Mouse (Mus musculus): ENCODE results near the gene Hist1h4h. TPM values are rescaled to one million over a fixed set of nuclear protein-coding genes. Genes with fewer than 3 reads are reported as not detected.

Hist1h4h gene
- polyA plus RNA-seq, 2 experiments = 5.5 to 18.2 TPM

GRCm38 (mm10) chr13:23499943-23500342, 30.9 kb upstream of the Hist1h4h start:
- no peaks in the 10 kb centered on the region for H3K36me3 ChIP-seq (ENCODE audit: control insufficient read depth, insufficient read depth, low read length)
- no peak overlapping the region for H3K4me3 ChIP-seq (replicated peaks; ENCODE audit: low read length)
- TF ChIP-seq POLR2A (IDR thresholded peaks at IDR 0.05; ENCODE audit: borderline replicate concordance, extremely low read depth, insufficient read depth, insufficient read length) = no peak
- WGBS = 20% methylated on average over 7 of the region's 7 CpGs
- no peaks in the 10 kb centered on the region for H3K27me3 ChIP-seq (ENCODE audit: control insufficient read depth, insufficient read depth, low read length)
- no peaks in the 10 kb centered on the region for H3K4me1 ChIP-seq (ENCODE audit: control insufficient read depth, insufficient read depth, low read length)
- no peak overlapping the region for H3K4me2 ChIP-seq (replicated peaks; ENCODE audit: low read depth, low read length, severe bottlenecking)
- no peak for DNase-seq (ENCODE audit: low spot score)
- H3K9ac ChIP-seq (ENCODE audit: low read depth, low read length, severe bottlenecking) = no peak overlapping the region
- no peaks in the 10 kb centered on the region for H3K9me3 ChIP-seq (ENCODE audit: control insufficient read depth, low read length)
- no peak overlapping the region for H3K27ac ChIP-seq (replicated peaks; ENCODE audit: low read depth, low read length)
- ATAC-seq (ENCODE audit: low FRiP score, low read depth) = no peak

DNA sequence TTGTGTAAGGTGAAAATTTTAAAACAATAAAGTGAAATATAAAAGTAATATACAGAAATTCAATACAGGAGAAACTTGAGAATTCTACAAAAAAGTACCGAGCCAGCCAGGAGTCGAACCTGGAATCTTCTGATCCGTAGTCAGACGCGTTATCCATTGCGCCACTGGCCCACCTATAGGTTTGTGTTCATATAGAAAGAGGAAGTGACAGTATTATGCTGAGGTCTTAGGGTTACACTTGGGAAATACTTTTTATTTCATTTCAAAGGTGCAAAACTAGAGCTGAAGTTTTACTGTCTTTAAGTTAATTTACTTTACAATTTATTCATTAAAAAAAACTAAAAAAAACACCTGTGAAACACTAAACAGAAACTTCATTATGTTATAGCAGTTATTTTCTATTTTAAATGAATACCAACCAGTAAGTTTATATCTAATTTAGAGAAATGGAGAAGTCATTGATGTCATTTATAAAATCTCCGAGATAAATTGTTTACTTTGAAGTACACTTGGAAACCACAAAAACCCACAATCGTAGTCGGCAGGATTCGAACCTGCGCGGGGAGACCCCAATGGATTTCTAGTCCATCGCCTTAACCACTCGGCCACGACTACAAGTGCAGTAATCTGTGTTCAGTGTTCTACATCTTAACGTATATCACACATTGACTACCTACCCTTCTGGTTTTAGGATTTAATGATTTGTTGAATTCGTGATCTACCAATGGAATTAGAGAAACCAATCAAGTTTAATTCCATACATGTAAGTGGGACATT, 30.2 kb upstream of the Hist1h4h start:
- no peak for TF ChIP-seq POLR2A (IDR thresholded peaks at IDR 0.05; ENCODE audit: borderline replicate concordance, extremely low read depth, insufficient read depth, insufficient read length)
- H3K9ac ChIP-seq (ENCODE audit: low read depth, low read length, severe bottlenecking) = no peak overlapping the region

DNA sequence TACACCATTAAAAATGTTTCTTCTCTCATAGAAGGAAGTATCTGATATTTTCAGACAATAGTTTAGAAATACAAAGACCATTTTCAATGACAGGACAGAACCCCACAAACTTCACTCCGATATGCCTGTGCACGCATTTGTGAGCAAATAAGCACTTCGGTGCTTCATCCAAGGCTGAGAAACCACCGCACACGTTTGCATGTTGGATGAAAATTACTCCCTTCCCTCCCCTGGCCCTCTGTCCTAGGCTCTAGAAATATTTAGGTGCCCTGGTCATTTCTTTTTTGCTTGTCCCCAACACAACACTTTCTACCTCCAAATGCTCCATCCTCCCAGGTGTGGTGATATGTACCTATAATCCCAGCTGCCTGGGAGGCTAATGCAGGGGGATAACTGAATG, 29.3 kb upstream of the Hist1h4h start:
- Histone ChIP-seq H3K9me3 (ENCODE audit: control insufficient read depth, low read length) (no peaks in the 10 kb centered on the region), H3K4me1 (ENCODE audit: control insufficient read depth, insufficient read depth, low read length) (0 out of 2 replicates have a peak, but pooled peaks cover 6% of the 10 kb centered on the region), H3K4me3 (replicated peaks; ENCODE audit: low read length) (no peak overlapping the region), H3K4me2 (replicated peaks; ENCODE audit: low read depth, low read length, severe bottlenecking) (0 out of 2 replicates have a peak overlapping the region, but pooled peaks have one; percentile 6), H3K27me3 (ENCODE audit: control insufficient read depth, insufficient read depth, low read length) (no peaks in the 10 kb centered on the region), H3K9ac (ENCODE audit: low read depth, low read length, severe bottlenecking) (no peak overlapping the region), H3K27ac (replicated peaks; ENCODE audit: low read depth, low read length) (no peak overlapping the region), H3K36me3 (ENCODE audit: control insufficient read depth, insufficient read depth, low read length) (no peaks in the 10 kb centered on the region)
- no peak for ATAC-seq (ENCODE audit: low FRiP score, low read depth)
- no peak for TF ChIP-seq POLR2A (IDR thresholded peaks at IDR 0.05; ENCODE audit: borderline replicate concordance, extremely low read depth, insufficient read depth, insufficient read length)
- DNase-seq (ENCODE audit: low spot score) = no peak
- WGBS = 18% methylated on average over 5 of the region's 5 CpGs

More for the DNA sequence above, 30.2 kb upstream of the Hist1h4h start:
- Histone ChIP-seq H3K4me3 (replicated peaks; ENCODE audit: low read length) (no peak overlapping the region), H3K4me1 (ENCODE audit: control insufficient read depth, insufficient read depth, low read length) (0 out of 2 replicates have a peak, but pooled peaks cover 4% of the 10 kb centered on the region), H3K36me3 (ENCODE audit: control insufficient read depth, insufficient read depth, low read length) (no peaks in the 10 kb centered on the region), H3K4me2 (replicated peaks; ENCODE audit: low read depth, low read length, severe bottlenecking) (no peak overlapping the region; the same call in 1 of the 2 replicates), H3K9me3 (ENCODE audit: control insufficient read depth, low read length) (no peaks in the 10 kb centered on the region), H3K27ac (replicated peaks; ENCODE audit: low read depth, low read length) (no peak overlapping the region), H3K27me3 (ENCODE audit: control insufficient read depth, insufficient read depth, low read length) (no peaks in the 10 kb centered on the region)
- 4% methylated on average over 17 of the region's 17 CpGs for WGBS
- ATAC-seq (ENCODE audit: low FRiP score, low read depth) (peak; percentile 84), DNase-seq (ENCODE audit: low spot score) (peak; percentile 86)

DNA sequence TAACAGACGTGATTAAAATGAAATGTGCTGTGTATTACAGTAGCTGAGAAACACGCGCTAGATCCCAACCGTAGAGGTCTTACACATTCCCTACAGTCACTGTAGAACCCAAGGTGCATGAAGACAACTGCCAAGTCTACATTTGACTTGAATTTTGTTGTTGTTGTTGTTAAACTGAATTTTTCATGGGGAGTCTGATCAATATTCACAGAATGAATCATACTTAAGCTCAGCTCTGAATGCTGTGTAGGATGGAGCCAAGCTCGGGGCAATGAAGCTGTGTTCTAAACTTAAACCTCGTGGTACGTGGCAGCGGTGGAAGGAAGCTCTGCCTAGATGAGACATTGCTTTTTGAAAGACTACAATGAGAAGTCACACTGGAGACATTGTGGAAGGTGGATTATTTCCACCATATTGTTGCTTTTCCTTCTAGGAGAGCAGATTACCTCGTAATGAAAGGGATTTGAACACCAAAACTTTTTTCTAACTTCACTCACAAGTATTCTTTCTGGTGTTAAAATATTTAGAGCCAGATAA, 28.8 kb upstream of the Hist1h4h start:
- no peak for DNase-seq (ENCODE audit: low spot score)
- Histone ChIP-seq H3K4me3 (replicated peaks; ENCODE audit: low read length) (no peak overlapping the region), H3K9ac (ENCODE audit: low read depth, low read length, severe bottlenecking) (no peak overlapping the region), H3K4me2 (replicated peaks; ENCODE audit: low read depth, low read length, severe bottlenecking) (no peak overlapping the region), H3K9me3 (ENCODE audit: control insufficient read depth, low read length) (no peaks in the 10 kb centered on the region), H3K27ac (replicated peaks; ENCODE audit: low read depth, low read length) (no peak overlapping the region), H3K36me3 (ENCODE audit: control insufficient read depth, insufficient read depth, low read length) (no peaks in the 10 kb centered on the region), H3K27me3 (ENCODE audit: control insufficient read depth, insufficient read depth, low read length) (no peaks in the 10 kb centered on the region), H3K4me1 (ENCODE audit: control insufficient read depth, insufficient read depth, low read length) (0 out of 2 replicates have a peak, but pooled peaks cover 6% of the 10 kb centered on the region)
- no peak for TF ChIP-seq POLR2A (IDR thresholded peaks at IDR 0.05; ENCODE audit: borderline replicate concordance, extremely low read depth, insufficient read depth, insufficient read length)
- WGBS = 40% methylated on average over 9 of the region's 9 CpGs
- ATAC-seq (ENCODE audit: low FRiP score, low read depth) = no peak

GRCm38 (mm10) chr13:23502916-23503315, 27.9 kb upstream of the Hist1h4h start:
- DNase-seq (ENCODE audit: low spot score) (no peak), ATAC-seq (ENCODE audit: low FRiP score, low read depth) (no peak)
- no peak for TF ChIP-seq POLR2A (IDR thresholded peaks at IDR 0.05; ENCODE audit: borderline replicate concordance, extremely low read depth, insufficient read depth, insufficient read length)
- 0 out of 2 replicates have a peak, but pooled peaks cover 6% of the 10 kb centered on the region for H3K4me1 ChIP-seq (ENCODE audit: control insufficient read depth, insufficient read depth, low read length)
- no peak overlapping the region for H3K9ac ChIP-seq (ENCODE audit: low read depth, low read length, severe bottlenecking)
- H3K27me3 ChIP-seq (ENCODE audit: control insufficient read depth, insufficient read depth, low read length) = no peaks in the 10 kb centered on the region
- no peak overlapping the region for H3K27ac ChIP-seq (replicated peaks; ENCODE audit: low read depth, low read length)
- H3K4me2 ChIP-seq (replicated peaks; ENCODE audit: low read depth, low read length, severe bottlenecking) = no peak overlapping the region
- H3K9me3 ChIP-seq (ENCODE audit: control insufficient read depth, low read length) = no peaks in the 10 kb centered on the region
- 39% methylated on average over 4 of the region's 4 CpGs for WGBS
- no peaks in the 10 kb centered on the region for H3K36me3 ChIP-seq (ENCODE audit: control insufficient read depth, insufficient read depth, low read length)
- H3K4me3 ChIP-seq (replicated peaks; ENCODE audit: low read length) = no peak overlapping the region

Measured in limb, embryonic 14.5 days (tissue).